Mouse (Mus musculus): ENCODE measurements around the gene Grik1.

GRCm38 (mm10) chr16:88111459-88111858 is 178.6 kb downstream of the Grik1 start:
- TF ChIP-seq CTCF (IDR thresholded peaks at IDR 0.05; ENCODE audit: low read depth, low read length) (no peak), EP300 (IDR thresholded peaks at IDR 0.05; ENCODE audit: insufficient read depth, low read depth, low read length) (no peak)
